Mouse (Mus musculus): ENCODE measurements around the gene Nat8f6. TPM values are rescaled to one million over a fixed set of nuclear protein-coding genes. Genes with fewer than 3 reads are reported as not detected.

The Nat8f6 gene
- polyA plus RNA-seq, 1 experiment = 1.9 TPM

- H3K27me3 ChIP-seq (ENCODE audit: control insufficient read depth, insufficient read depth, low read length) = no peaks in the 10 kb centered on the region
- no peaks in the 10 kb centered on the region for H3K36me3 ChIP-seq (ENCODE audit: control insufficient read depth, insufficient read depth, low read length)
- peaks cover 3% of the 10 kb centered on the region; the same call in 1 of the 2 replicates for H3K4me1 ChIP-seq (ENCODE audit: control insufficient read depth, insufficient read depth, insufficient read length, low read length)
- H3K4me3 ChIP-seq (ENCODE audit: low read depth, low read length) = no peak overlapping the region
- WGBS = 22% methylated on average over 2 of the region's 2 CpGs
- H3K27ac ChIP-seq (ENCODE audit: insufficient read depth, low read depth, low read length) = no peak overlapping the region
- TF ChIP-seq POLR2A (IDR thresholded peaks at IDR 0.05; ENCODE audit: low read depth, low read length) (no peak), CTCF (IDR thresholded peaks at IDR 0.05; ENCODE audit: extremely low read depth, insufficient read length, insufficient replicate concordance, low read depth, low read length) (no peak)
Measured at GRCm38 (mm10) chr6:85863136-85863535, 42.4 kb upstream of the Nat8f6 start.

GRCm38 (mm10) chr6:85862565-85862964 lies 41.8 kb upstream of the Nat8f6 start:
- H3K4me3 ChIP-seq (ENCODE audit: low read depth, low read length) = no peak overlapping the region
- peaks cover 3% of the 10 kb centered on the region; the same call in 1 of the 2 replicates for H3K4me1 ChIP-seq (ENCODE audit: control insufficient read depth, insufficient read depth, insufficient read length, low read length)
- no peaks in the 10 kb centered on the region for H3K36me3 ChIP-seq (ENCODE audit: control insufficient read depth, insufficient read depth, low read length)
- no peak for TF ChIP-seq CTCF (IDR thresholded peaks at IDR 0.05; ENCODE audit: extremely low read depth, insufficient read length, insufficient replicate concordance, low read depth, low read length)
- TF ChIP-seq POLR2A (IDR thresholded peaks at IDR 0.05; ENCODE audit: low read depth, low read length) = no peak
- no peak overlapping the region for H3K27ac ChIP-seq (ENCODE audit: insufficient read depth, low read depth, low read length)
- H3K27me3 ChIP-seq (ENCODE audit: control insufficient read depth, insufficient read depth, low read length) = no peaks in the 10 kb centered on the region
- WGBS = 23% methylated on average over 3 of the region's 3 CpGs

GRCm38 (mm10) chr6:85861247-85861646 lies 40.5 kb upstream of the Nat8f6 start:
- no peak overlapping the region for H3K4me3 ChIP-seq (ENCODE audit: low read depth, low read length)
- no peaks in the 10 kb centered on the region for H3K27me3 ChIP-seq (ENCODE audit: control insufficient read depth, insufficient read depth, low read length)
- H3K27ac ChIP-seq (ENCODE audit: insufficient read depth, low read depth, low read length) = no peak overlapping the region
- H3K4me1 ChIP-seq (ENCODE audit: control insufficient read depth, insufficient read depth, insufficient read length, low read length) = peaks cover 3% of the 10 kb centered on the region; the same call in 1 of the 2 replicates
- TF ChIP-seq POLR2A (IDR thresholded peaks at IDR 0.05; ENCODE audit: low read depth, low read length) (no peak), CTCF (IDR thresholded peaks at IDR 0.05; ENCODE audit: extremely low read depth, insufficient read length, insufficient replicate concordance, low read depth, low read length) (no peak)
- no peaks in the 10 kb centered on the region for H3K36me3 ChIP-seq (ENCODE audit: control insufficient read depth, insufficient read depth, low read length)
- 74% methylated on average over 3 of the region's 3 CpGs for WGBS

GRCm38 (mm10) chr6:85856194-85856678 lies 35.5 kb upstream of the Nat8f6 start:
- no peaks in the 10 kb centered on the region for H3K36me3 ChIP-seq (ENCODE audit: control insufficient read depth, insufficient read depth, low read length)
- TF ChIP-seq POLR2A (IDR thresholded peaks at IDR 0.05; ENCODE audit: low read depth, low read length) = no peak
- no peak for TF ChIP-seq CTCF (IDR thresholded peaks at IDR 0.05; ENCODE audit: extremely low read depth, insufficient read length, insufficient replicate concordance, low read depth, low read length)
- H3K27me3 ChIP-seq (ENCODE audit: control insufficient read depth, insufficient read depth, low read length) = no peaks in the 10 kb centered on the region
- no peak overlapping the region for H3K27ac ChIP-seq (ENCODE audit: insufficient read depth, low read depth, low read length)
- 81% methylated on average over 1 of the region's 1 CpGs for WGBS
- no peak overlapping the region for H3K4me3 ChIP-seq (ENCODE audit: low read depth, low read length)
- peaks cover 9% of the 10 kb centered on the region; the same call in 1 of the 2 replicates for H3K4me1 ChIP-seq (ENCODE audit: control insufficient read depth, insufficient read depth, insufficient read length, low read length)

- WGBS = 27% methylated on average over 3 of the region's 3 CpGs
- TF ChIP-seq CTCF (IDR thresholded peaks at IDR 0.05; ENCODE audit: extremely low read depth, insufficient read length, insufficient replicate concordance, low read depth, low read length) (no peak), POLR2A (IDR thresholded peaks at IDR 0.05; ENCODE audit: low read depth, low read length) (no peak)
- Histone ChIP-seq H3K36me3 (ENCODE audit: control insufficient read depth, insufficient read depth, low read length) (no peaks in the 10 kb centered on the region), H3K27me3 (ENCODE audit: control insufficient read depth, insufficient read depth, low read length) (no peaks in the 10 kb centered on the region), H3K4me1 (ENCODE audit: control insufficient read depth, insufficient read depth, insufficient read length, low read length) (peaks cover 18% of the 10 kb centered on the region; the same call in 1 of the 2 replicates), H3K4me3 (ENCODE audit: low read depth, low read length) (no peak overlapping the region), H3K27ac (ENCODE audit: insufficient read depth, low read depth, low read length) (no peak overlapping the region)
Measured at GRCm38 (mm10) chr6:85853481-85853880, 32.7 kb upstream of the Nat8f6 start.

- WGBS = 42% methylated on average over 7 of the region's 7 CpGs
- Histone ChIP-seq H3K27ac (ENCODE audit: insufficient read depth, low read depth, low read length) (peak overlapping the region; percentile 17; the same call in 1 of the 2 replicates), H3K4me1 (ENCODE audit: control insufficient read depth, insufficient read depth, insufficient read length, low read length) (peaks cover 18% of the 10 kb centered on the region; the same call in 1 of the 2 replicates)
Measured at GRCm38 (mm10) chr6:85851062-85851773, 30.5 kb upstream of the Nat8f6 start.

GRCm38 (mm10) chr6:85849240-85849639 lies 28.5 kb upstream of the Nat8f6 start:
- 21% methylated on average over 2 of the region's 2 CpGs for WGBS
- Histone ChIP-seq H3K36me3 (ENCODE audit: control insufficient read depth, insufficient read depth, low read length) (no peaks in the 10 kb centered on the region), H3K4me3 (ENCODE audit: low read depth, low read length) (no peak overlapping the region), H3K27ac (ENCODE audit: insufficient read depth, low read depth, low read length) (no peak overlapping the region), H3K27me3 (ENCODE audit: control insufficient read depth, insufficient read depth, low read length) (no peaks in the 10 kb centered on the region), H3K4me1 (ENCODE audit: control insufficient read depth, insufficient read depth, insufficient read length, low read length) (peaks cover 18% of the 10 kb centered on the region; the same call in 1 of the 2 replicates)
- TF ChIP-seq POLR2A (IDR thresholded peaks at IDR 0.05; ENCODE audit: low read depth, low read length) (no peak), CTCF (IDR thresholded peaks at IDR 0.05; ENCODE audit: extremely low read depth, insufficient read length, insufficient replicate concordance, low read depth, low read length) (no peak)

More at GRCm38 (mm10) chr6:85851062-85851773, 30.5 kb upstream of the Nat8f6 start:
- Histone ChIP-seq H3K27me3 (ENCODE audit: control insufficient read depth, insufficient read depth, low read length) (no peaks in the 10 kb centered on the region), H3K36me3 (ENCODE audit: control insufficient read depth, insufficient read depth, low read length) (no peaks in the 10 kb centered on the region), H3K4me3 (ENCODE audit: low read depth, low read length) (no peak overlapping the region)
- TF ChIP-seq CTCF (IDR thresholded peaks at IDR 0.05; ENCODE audit: extremely low read depth, insufficient read length, insufficient replicate concordance, low read depth, low read length) (no peak), POLR2A (IDR thresholded peaks at IDR 0.05; ENCODE audit: low read depth, low read length) (no peak)

Data from small intestine, adult 2 months (tissue).